Comparison of ENCODE assay signal across 12 mouse cellular contexts in the genomic region with DNA sequence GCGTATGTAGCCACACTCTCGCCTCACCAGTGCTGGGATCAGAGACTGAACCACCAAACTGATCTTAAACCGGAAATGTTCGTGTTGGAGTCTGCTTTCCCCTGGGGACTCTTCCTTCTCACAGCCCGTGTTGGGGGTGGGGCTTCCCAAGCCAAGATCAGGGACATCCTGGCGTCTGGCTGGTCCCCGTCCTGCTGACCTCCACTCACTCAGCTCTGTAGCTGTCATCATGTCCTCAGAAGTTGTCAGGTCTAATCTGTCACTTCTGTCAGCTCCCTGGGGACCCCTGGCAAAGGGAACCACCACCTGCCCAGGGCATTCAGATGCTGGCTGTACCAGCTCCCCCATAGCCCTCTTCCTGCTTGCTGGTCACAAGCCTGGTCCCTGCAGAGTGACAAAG. TPM values are rescaled to one million over a fixed set of nuclear protein-coding genes. Genes with fewer than 3 reads are reported as not detected.
DNase-seq lines count a peak whose midpoint lies in the region; ATAC-seq and TF ChIP-seq lines count a peak whose summit lies in the region.
"Had no signal": no experiment of that assay in that cellular context is flagged by ENCODE, and none has a peak within 500 bp of the region (broad histone marks: within the 10 kb centered on the region; RNA-seq: fewer than 3 reads in every experiment).

No protein-coding gene starts in this region.

- H3K9ac ChIP-seq in forebrain, embryonic 12.5 days: no peak overlapping the region
- no peak overlapping the region for H3K9ac ChIP-seq in forebrain, embryonic 11.5 days (ENCODE audit: low read length)
- H3K9ac ChIP-seq: liver, embryonic 15.5 days had no signal

- intact Hi-C loops in heart, postnatal 14 days (cut with DNase I): no loop called here
- intact Hi-C loops in gastrocnemius, postnatal 14 days (cut with DNase I; ENCODE audit: low total_unique reads): no loop called here

- no peak for DNase-seq in forebrain, embryonic 11.5 days (ENCODE audit: low spot score)
- DNase-seq in brain, embryonic 14.5 days (ENCODE audit: low read depth): peak; percentile 28
- peak; percentile 35 to 48 for DNase-seq in heart, postnatal 14 days
- peak; percentile 54 for DNase-seq in kidney, postnatal 14 days
- DNase-seq in frontal cortex, postnatal 36 days (ENCODE audit: low spot score in 2 of 2): no peak
- no peak for DNase-seq in gastrocnemius, postnatal 14 days
- DNase-seq in spleen, adult 18-20 months: no peak
- DNase-seq: B cell, adult 2 months; cerebellum, adult 18-20 months had no signal

- no peak overlapping the region for H3K4me3 ChIP-seq in forebrain, embryonic 12.5 days (replicated peaks)
- H3K4me3 ChIP-seq in forebrain, embryonic 11.5 days (ENCODE audit: low read depth, low read length): no peak overlapping the region
- H3K4me3 ChIP-seq: embryonic facial prominence, embryonic 13.5 days; liver, embryonic 15.5 days had no signal

- H3K36me3 ChIP-seq in forebrain, embryonic 12.5 days (replicated peaks): peaks cover 46% of the 10 kb centered on the region
- H3K36me3 ChIP-seq in forebrain, embryonic 11.5 days (ENCODE audit: control insufficient read depth, insufficient read depth, low read length): peaks cover 2% of the 10 kb centered on the region; the same call in 1 of the 2 replicates

- H3K27me3 ChIP-seq in forebrain, embryonic 12.5 days: no peaks in the 10 kb centered on the region
- H3K27me3 ChIP-seq in forebrain, embryonic 11.5 days (ENCODE audit: control insufficient read depth, insufficient read depth, low read length): no peaks in the 10 kb centered on the region

- H3K4me1 ChIP-seq in forebrain, embryonic 12.5 days: peaks cover 44% of the 10 kb centered on the region
- H3K4me1 ChIP-seq in forebrain, embryonic 11.5 days (replicated peaks; ENCODE audit: control insufficient read depth, insufficient read depth, low read length): peaks cover 13% of the 10 kb centered on the region

- no peak for TF ChIP-seq CTCF in brain, embryonic 14.5 days (IDR thresholded peaks at IDR 0.05; ENCODE audit: borderline replicate concordance, extremely low read depth, insufficient read depth, insufficient read length)

- H3K4me2 ChIP-seq in forebrain, embryonic 12.5 days: no peak overlapping the region
- H3K4me2 ChIP-seq in forebrain, embryonic 11.5 days (ENCODE audit: low read depth, low read length, severe bottlenecking): no peak overlapping the region
- H3K4me2 ChIP-seq: embryonic facial prominence, embryonic 13.5 days; liver, embryonic 15.5 days had no signal

- peak overlapping the region; percentile 80; the same call in 1 of the 2 replicates for H3K27ac ChIP-seq in forebrain, embryonic 12.5 days
- H3K27ac ChIP-seq in forebrain, embryonic 11.5 days (ENCODE audit: low read depth, low read length): no peak overlapping the region
- H3K27ac ChIP-seq: embryonic facial prominence, embryonic 13.5 days; liver, embryonic 15.5 days had no signal

- TF ChIP-seq POLR2A in brain, embryonic 14.5 days (IDR thresholded peaks at IDR 0.05; ENCODE audit: borderline replicate concordance, extremely low read depth, insufficient read depth, insufficient read length, poor library complexity, severe bottlenecking): no peak

- 72% methylated on average over 7 of the region's 7 CpGs for WGBS in forebrain, embryonic 12.5 days
- WGBS in forebrain, embryonic 11.5 days: 72% methylated on average over 7 of the region's 7 CpGs

- H3K9me3 ChIP-seq in forebrain, embryonic 12.5 days: no peaks in the 10 kb centered on the region
- no peaks in the 10 kb centered on the region for H3K9me3 ChIP-seq in forebrain, embryonic 11.5 days (ENCODE audit: control insufficient read depth, low read length)
- H3K9me3 ChIP-seq: embryonic facial prominence, embryonic 13.5 days; liver, embryonic 15.5 days had no signal

- no peak for ATAC-seq in forebrain, embryonic 12.5 days (ENCODE audit: low FRiP score)
- no peak for ATAC-seq in forebrain, embryonic 11.5 days (replicated peaks; ENCODE audit: low FRiP score)

RNA-seq across cellular contexts. Expression of gene Shd, which starts 2.1 kb away (rescaled TPM):
- 81.1 and 94.0 TPM in 2 replicates for polyA plus RNA-seq in forebrain, embryonic 12.5 days (2016; fragmentation: Nextera tagmentation; extraction: Ambion mirVana)
- polyA plus RNA-seq in forebrain, embryonic 11.5 days (2014; fragmentation: Nextera tagmentation; extraction: Ambion mirVana): 65.1 and 77.9 TPM in 2 replicates
- 207 and 264 TPM in 2 replicates for polyA plus RNA-seq in brain, embryonic 14.5 days (2012; rRNA removed)
- total RNA-seq in heart, postnatal 14 days (2021): 1 to 10 TPM; 1.3 to 3.1 TPM
- under 1 TPM; 0.31 to 0.62 TPM for total RNA-seq in gastrocnemius, postnatal 14 days (2021)

RNA-seq across cellular contexts. Expression of gene Yju2, which starts 9.3 kb away (rescaled TPM):
- polyA plus RNA-seq in forebrain, embryonic 12.5 days (2016; fragmentation: Nextera tagmentation; extraction: Ambion mirVana): 28.0 and 29.1 TPM in 2 replicates
- polyA plus RNA-seq in forebrain, embryonic 11.5 days (2014; fragmentation: Nextera tagmentation; extraction: Ambion mirVana): 27.4 and 28.2 TPM in 2 replicates
- polyA plus RNA-seq in brain, embryonic 14.5 days (2012; rRNA removed): 12.8 and 15.4 TPM in 2 replicates
- 10 to 100 TPM; 10.8 to 12.6 TPM for total RNA-seq in heart, postnatal 14 days (2021)
- 10 to 100 TPM in 1 of 2 experiments, 1 to 10 TPM in 1; 9.3 to 10.3 TPM for total RNA-seq in gastrocnemius, postnatal 14 days (2021)

RNA-seq across cellular contexts. Expression of gene Ebi3, which starts 15.8 kb away (rescaled TPM):
- polyA plus RNA-seq in forebrain, embryonic 12.5 days (2016; fragmentation: Nextera tagmentation; extraction: Ambion mirVana): 2.3 TPM in 2 replicates
- polyA plus RNA-seq in forebrain, embryonic 11.5 days (2014; fragmentation: Nextera tagmentation; extraction: Ambion mirVana): 2.0 and 2.1 TPM in 2 replicates
- 3.7 and 3.8 TPM in 2 replicates for polyA plus RNA-seq in brain, embryonic 14.5 days (2012; rRNA removed)
- under 1 TPM; 0.63 to 0.81 TPM for total RNA-seq in heart, postnatal 14 days (2021)
- under 1 TPM; 0.33 to 0.47 TPM for total RNA-seq in gastrocnemius, postnatal 14 days (2021)

RNA-seq across cellular contexts. Expression of gene Fsd1, which starts 18.1 kb away (rescaled TPM):
- polyA plus RNA-seq in forebrain, embryonic 12.5 days (2016; fragmentation: Nextera tagmentation; extraction: Ambion mirVana): 79.7 and 82.4 TPM in 2 replicates
- polyA plus RNA-seq in forebrain, embryonic 11.5 days (2014; fragmentation: Nextera tagmentation; extraction: Ambion mirVana): 61.9 and 71.1 TPM in 2 replicates
- polyA plus RNA-seq in brain, embryonic 14.5 days (2012; rRNA removed): 130 and 155 TPM in 2 replicates
- under 1 TPM in 1 of 2 experiments, not detected in 1; 0.74 TPM for total RNA-seq in heart, postnatal 14 days (2021)
- under 1 TPM in 1 of 2 experiments, not detected in 1; 0.55 TPM for total RNA-seq in gastrocnemius, postnatal 14 days (2021)

RNA-seq across cellular contexts. Expression of gene Zfp119b, which starts 18.9 kb away (rescaled TPM):
- 4.8 and 5.6 TPM in 2 replicates for polyA plus RNA-seq in forebrain, embryonic 12.5 days (2016; fragmentation: Nextera tagmentation; extraction: Ambion mirVana)
- polyA plus RNA-seq in forebrain, embryonic 11.5 days (2014; fragmentation: Nextera tagmentation; extraction: Ambion mirVana): 5.5 and 8.5 TPM in 2 replicates
- polyA plus RNA-seq in brain, embryonic 14.5 days (2012; rRNA removed): 2.6 and 3.4 TPM in 2 replicates
- 1 to 10 TPM; 3.3 to 4.1 TPM for total RNA-seq in heart, postnatal 14 days (2021)
- 1 to 10 TPM; 3.1 to 3.7 TPM for total RNA-seq in gastrocnemius, postnatal 14 days (2021)

Comparison
In these comparisons a context has a peak if more than half of its experiments do, and no peak if none do; other contexts are left out.
1. DNase-seq: peak in brain, embryonic 14.5 days (single experiment), heart, postnatal 14 days (2 of 2) and kidney, postnatal 14 days (single experiment); none in forebrain, embryonic 11.5 days (single experiment), frontal cortex, postnatal 36 days (0 of 2), gastrocnemius, postnatal 14 days (single experiment) and spleen, adult 18-20 months (0 of 2).